22 mouse cellular contexts compared by ENCODE assay signal in the genomic region with DNA sequence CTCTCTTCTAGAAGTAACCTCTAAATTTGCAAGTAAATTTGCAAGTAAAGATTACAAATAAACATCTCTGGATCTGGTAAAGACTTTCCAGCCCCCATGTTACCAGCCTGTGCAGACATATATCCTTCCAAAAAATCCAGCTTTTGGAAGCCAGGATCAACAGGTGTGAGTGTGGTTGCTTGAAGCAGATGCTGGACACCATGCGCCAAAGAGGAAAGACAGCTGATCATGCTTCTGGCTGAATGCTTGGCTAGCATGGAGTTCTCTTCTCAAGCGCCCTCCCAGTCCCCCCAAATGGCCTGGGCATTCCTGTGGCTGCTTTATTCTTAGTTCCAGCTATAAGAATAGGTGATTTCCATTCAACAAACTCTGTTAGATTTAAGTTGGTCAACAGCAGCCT.
"Had no signal": no experiment of that assay in that cellular context is flagged by ENCODE, and none has a peak within 500 bp of the region (broad histone marks: within the 10 kb centered on the region; RNA-seq: fewer than 3 reads in every experiment).

No protein-coding gene starts in this region.

- H3K27me3 ChIP-seq: liver, embryonic 15.5 days; lung, embryonic 15.5 days; megakaryocyte, embryonic 14.5 days; midbrain, embryonic 15.5 days; neural tube, embryonic 13.5 days; neural tube, embryonic 15.5 days had no signal

- H3K4me2 ChIP-seq: liver, embryonic 15.5 days; lung, embryonic 15.5 days; midbrain, embryonic 11.5 days; midbrain, embryonic 13.5 days; midbrain, embryonic 15.5 days; neural tube, embryonic 13.5 days; neural tube, embryonic 15.5 days had no signal

- H3K4me3 ChIP-seq: liver, embryonic 15.5 days; lung, embryonic 15.5 days; megakaryocyte, embryonic 14.5 days; midbrain, embryonic 13.5 days; midbrain, embryonic 15.5 days; neural tube, embryonic 13.5 days; neural tube, embryonic 15.5 days had no signal

- H3K9ac ChIP-seq: liver, embryonic 15.5 days; liver, postnatal 0 days; lung, embryonic 15.5 days; midbrain, embryonic 13.5 days; midbrain, embryonic 15.5 days; neural tube, embryonic 13.5 days; neural tube, embryonic 15.5 days had no signal

- H3K9me3 ChIP-seq: liver, embryonic 15.5 days; lung, embryonic 15.5 days; midbrain, embryonic 13.5 days; midbrain, embryonic 15.5 days; neural tube, embryonic 13.5 days; neural tube, embryonic 15.5 days had no signal

- ATAC-seq: liver, postnatal 0 days; lung, postnatal 0 days; midbrain, embryonic 13.5 days; midbrain, embryonic 15.5 days had no signal

- H3K27ac ChIP-seq: liver, embryonic 15.5 days; lung, embryonic 15.5 days; macrophage; midbrain, embryonic 13.5 days; midbrain, embryonic 15.5 days; neural tube, embryonic 13.5 days; neural tube, embryonic 15.5 days had no signal

- DNase-seq: liver, postnatal 0 days; lung, adult 2 months; lung, postnatal 14 days; lung, postnatal 36 days; retina, postnatal 1 day; right cerebral cortex, adult 18-20 months; right cerebral cortex, postnatal 25 days; right cerebral cortex, postnatal 4 days; spleen, adult 18-20 months; thymus, adult 18-20 months; thymus, postnatal 14 days; thymus, postnatal 36 days had no signal

- H3K4me1 ChIP-seq: liver, embryonic 15.5 days; lung, embryonic 15.5 days; megakaryocyte, embryonic 14.5 days had no signal

- H3K36me3 ChIP-seq: liver, embryonic 15.5 days; lung, embryonic 15.5 days; midbrain, embryonic 13.5 days; midbrain, embryonic 15.5 days; neural tube, embryonic 13.5 days; neural tube, embryonic 15.5 days had no signal
